Mouse (Mus musculus) heart, embryonic 14.5 days (tissue): ENCODE data around the gene Rnf157. TPM values are rescaled to one million over a fixed set of nuclear protein-coding genes. Genes with fewer than 3 reads are reported as not detected.

Experiments
- ATAC-seq: fragments of 200-750 bp; cut with Nextera tagmentation; 2 replicates; pipeline ENCODE4 v1.8.0; 2017; ENCODE audit warnings: low read depth, moderate TSS enrichment; ENCODE audit not compliant: insufficient number of reproducible peaks, insufficient read depth, low FRiP score
- H3K27ac ChIP-seq, 2 experiments: fragments of 200-500 bp in 1 of 2; fragments of 300-500 bp in 1 of 2; sonication (generic) in 1 of 2; replicated peaks in 1 of 2; 2 replicates each; pipeline ENCODE4 v1.5.1; 2012 to 2014; ENCODE audit warnings: low read depth in 2 of 2, low read length in 2 of 2, control low read depth in 1 of 2, mild to moderate bottlenecking in 1 of 2, mixed read lengths in 1 of 2; ENCODE audit not compliant: control insufficient read depth in 1 of 2, insufficient read depth in 1 of 2
- H3K27me3 ChIP-seq: fragments of 300-500 bp; sonication (generic); 2 replicates; pipeline ENCODE4 v1.6.1; 2014; ENCODE audit warnings: mild to moderate bottlenecking, low read length, control low read depth; ENCODE audit not compliant: control insufficient read depth, insufficient read depth
- H3K36me3 ChIP-seq: fragments of 300-500 bp; sonication (generic); 2 replicates; pipeline ENCODE4 v1.6.1; 2014; ENCODE audit warnings: mild to moderate bottlenecking, control low read depth, low read length, mixed read lengths; ENCODE audit not compliant: control insufficient read depth, insufficient read depth
- H3K4me1 ChIP-seq, 2 experiments: fragments of 200-500 bp in 1 of 2; fragments of 300-500 bp in 1 of 2; sonication (generic) in 1 of 2; 2 replicates each; pipeline ENCODE4 v1.6.1; 2012 to 2014; ENCODE audit warnings: low read length in 2 of 2, control low read depth in 1 of 2, mixed read lengths in 1 of 2; ENCODE audit not compliant: control insufficient read depth in 2 of 2, insufficient read depth in 2 of 2
- H3K4me2 ChIP-seq: fragments of 300-500 bp; sonication (generic); 2 replicates; pipeline ENCODE4 v1.6.1; 2014; ENCODE audit warnings: mild to moderate bottlenecking, low read length
- H3K4me3 ChIP-seq, 2 experiments: fragments of 200-500 bp in 1 of 2; fragments of 300-500 bp in 1 of 2; sonication (generic) in 1 of 2; 2 replicates each; pipeline ENCODE4 v1.5.1; 2012 to 2014; ENCODE audit warnings: low read length in 2 of 2, mild to moderate bottlenecking in 2 of 2, control low read depth in 1 of 2, low read depth in 1 of 2, moderate library complexity in 1 of 2; ENCODE audit not compliant: control insufficient read depth in 1 of 2, insufficient read depth in 1 of 2
- H3K9ac ChIP-seq: fragments of 300-500 bp; sonication (generic); 2 replicates; pipeline ENCODE4 v1.6.1; 2014; ENCODE audit warnings: mild to moderate bottlenecking, low read length
- H3K9me3 ChIP-seq: fragments of 300-500 bp; sonication (generic); 2 replicates; pipeline ENCODE4 v1.6.1; 2016; ENCODE audit warnings: low read length, control low read depth; ENCODE audit not compliant: control insufficient read depth
- WGBS: fragments of 180-500 bp; shearing (Covaris S2); extraction: QIAGEN DNeasy Blood & Tissue Kit; methylation state at CpG from one replicate; pipeline ENCODE4 v1.1.7; 2014; 5-methylcytosine and 5-hydroxymethylcytosine counted together
- polyA plus RNA-seq: library from polyadenylated mRNA; unstranded; fragments of >200 nt; fragmentation: Nextera tagmentation; extraction: Ambion mirVana; gene quantifications from 2 replicates; pipeline ENCODE4 v1.2.1, GENCODE M21; 2014

Gene Rnf157
- polyA plus RNA-seq, 1 experiment from 2014 or later = 8.4 TPM

DNA sequence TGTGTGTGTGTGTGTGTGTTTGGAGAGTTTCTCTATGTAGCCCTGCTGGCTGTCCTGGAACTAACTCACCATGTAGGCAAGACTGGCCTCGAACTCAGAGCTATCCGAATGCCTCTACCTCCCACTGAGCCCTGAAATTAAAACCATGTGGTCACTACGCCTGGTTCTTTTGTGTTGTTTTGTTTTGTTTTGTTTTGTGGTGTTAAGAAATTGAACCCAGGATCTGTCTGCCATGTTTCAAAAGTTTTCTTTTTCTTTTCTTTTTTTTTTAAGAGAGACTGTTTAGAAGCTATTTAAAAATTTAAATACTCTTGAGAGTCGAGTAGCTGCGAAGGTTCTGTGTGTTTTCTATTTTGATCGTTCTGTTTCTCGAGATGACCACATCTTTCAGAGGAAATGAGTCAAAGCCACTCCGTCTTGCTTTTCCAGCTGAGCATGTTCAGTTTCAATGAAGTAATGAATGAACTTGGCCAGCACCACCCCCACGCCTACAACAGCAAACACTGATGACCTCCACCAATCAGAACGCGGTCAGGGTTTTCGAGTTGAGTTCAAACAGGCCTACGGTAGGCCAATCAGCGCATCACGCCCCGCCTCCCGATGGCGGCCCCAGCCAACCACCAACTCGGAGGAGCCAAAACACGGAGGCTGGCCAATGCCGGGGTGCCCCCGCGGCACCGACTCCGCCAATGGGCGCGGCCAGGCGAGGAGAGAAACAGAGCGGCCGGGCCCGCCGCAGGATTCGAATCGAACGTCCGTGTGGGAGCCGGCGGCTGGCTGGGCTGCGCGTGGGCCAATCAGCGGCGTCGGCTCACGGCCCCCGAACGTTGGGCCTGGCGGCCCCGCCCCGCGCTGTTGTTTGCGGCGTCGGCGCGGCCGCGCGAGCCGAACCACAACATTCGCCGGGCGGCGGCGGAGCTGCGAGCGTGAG lies 20.8 kb upstream of the Rnf157 start, which contains the start of gene Ubald2:
Gene Ubald2, plus strand, starts transcription at position 739 of the 931 bp plus-strand sequence.
- 1% methylated on average over 66 of the region's 66 CpGs for WGBS
- peak within 1 kb of the TSS; percentile 90 to 96 for H3K4me3 ChIP-seq
- peak within 1 kb of the TSS; percentile 74 to 92 for H3K27ac ChIP-seq
- H3K36me3 ChIP-seq = peaks cover 23% of the 10 kb centered on the region
- H3K27me3 ChIP-seq = no peaks in the 10 kb centered on the region
- H3K9ac ChIP-seq = peak within 1 kb of the TSS; percentile 93
- peak within 1 kb of the TSS; percentile 76 for H3K4me2 ChIP-seq
- peak; percentile 95 for ATAC-seq
- no peaks in the 10 kb centered on the region for H3K9me3 ChIP-seq
- H3K4me1 ChIP-seq = peaks cover 29 to 43% of the 10 kb centered on the region in 2 experiments

DNA sequence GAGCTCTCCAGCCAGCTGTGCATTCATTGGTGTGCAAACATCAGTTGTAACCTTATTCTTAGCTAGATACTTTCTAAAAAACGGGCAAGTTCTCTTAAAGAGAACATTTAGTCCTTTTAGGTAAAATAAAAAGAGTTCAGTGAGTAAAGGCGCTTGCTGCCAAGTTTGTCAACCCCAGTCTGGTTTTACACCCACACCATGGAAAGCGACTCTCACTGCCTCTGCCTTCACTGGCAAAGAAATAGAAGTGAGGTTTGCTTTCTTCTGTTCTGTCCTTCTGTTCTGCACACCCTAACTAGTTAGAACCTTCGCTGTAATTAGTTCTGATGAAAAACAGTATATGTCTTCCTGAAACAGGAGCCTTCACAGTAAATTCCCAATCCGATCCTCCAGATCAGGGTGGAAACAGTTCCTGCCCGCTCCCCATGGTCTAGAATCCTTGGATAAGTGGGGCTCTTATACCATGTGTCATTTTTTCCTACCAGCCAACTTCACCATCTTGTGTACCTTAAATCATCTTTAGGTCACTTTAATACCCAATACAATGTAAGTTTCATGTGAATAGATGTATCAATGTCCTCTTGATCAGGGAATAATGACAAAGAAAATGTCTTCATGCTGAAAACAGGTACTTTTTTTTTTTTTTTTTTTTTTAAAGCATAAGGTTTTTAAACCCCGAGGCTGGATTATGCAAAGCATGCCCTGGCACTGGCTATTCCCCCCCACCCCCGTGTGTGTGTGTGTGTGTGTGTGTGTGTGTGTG lies 19.9 kb upstream of the Rnf157 start:
- H3K9ac ChIP-seq = no peak overlapping the region
- WGBS = 57% methylated on average over 8 of the region's 8 CpGs
- ATAC-seq = no peak

DNA sequence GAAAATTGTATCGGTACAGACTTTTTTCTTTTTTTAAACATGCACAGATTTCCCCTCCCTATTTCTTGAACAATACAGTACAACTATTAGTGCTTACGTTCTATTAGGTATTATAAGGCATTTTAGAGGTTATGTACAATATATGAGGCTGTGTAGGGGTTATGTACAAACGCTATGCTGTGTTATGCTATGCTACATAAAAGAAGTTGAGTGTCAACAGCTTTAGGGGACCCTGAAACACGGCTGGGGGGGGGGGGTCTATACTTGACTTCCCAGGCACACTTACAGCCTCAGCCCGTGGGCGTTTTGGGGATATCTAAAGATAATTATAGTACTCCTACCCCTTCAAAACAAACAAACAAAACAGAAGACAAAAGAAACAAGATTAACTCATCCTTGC lies 19.3 kb upstream of the Rnf157 start:
- H3K4me3 ChIP-seq = no peak overlapping the region
- H3K4me1 ChIP-seq = peaks cover 24 to 37% of the 10 kb centered on the region in 2 experiments
- no peak for ATAC-seq
- H3K27me3 ChIP-seq = no peaks in the 10 kb centered on the region
- 56% methylated on average over 6 of the region's 6 CpGs for WGBS
- no peak overlapping the region for H3K4me2 ChIP-seq
- H3K9ac ChIP-seq = no peak overlapping the region
- H3K36me3 ChIP-seq = peaks cover 16% of the 10 kb centered on the region
- H3K9me3 ChIP-seq = no peaks in the 10 kb centered on the region
- no peak overlapping the region for H3K27ac ChIP-seq

More for the DNA sequence above, 19.9 kb upstream of the Rnf157 start:
- peak overlapping the region in 1 of 2 experiments; percentile 52; a peak in 1 of 4 replicates for H3K27ac ChIP-seq
- H3K27me3 ChIP-seq = no peaks in the 10 kb centered on the region
- peak overlapping the region; percentile 76 for H3K4me2 ChIP-seq
- H3K36me3 ChIP-seq = peaks cover 22% of the 10 kb centered on the region
- no peak overlapping the region for H3K4me3 ChIP-seq
- H3K4me1 ChIP-seq = peaks cover 29 to 43% of the 10 kb centered on the region in 2 experiments
- H3K9me3 ChIP-seq = no peaks in the 10 kb centered on the region

DNA sequence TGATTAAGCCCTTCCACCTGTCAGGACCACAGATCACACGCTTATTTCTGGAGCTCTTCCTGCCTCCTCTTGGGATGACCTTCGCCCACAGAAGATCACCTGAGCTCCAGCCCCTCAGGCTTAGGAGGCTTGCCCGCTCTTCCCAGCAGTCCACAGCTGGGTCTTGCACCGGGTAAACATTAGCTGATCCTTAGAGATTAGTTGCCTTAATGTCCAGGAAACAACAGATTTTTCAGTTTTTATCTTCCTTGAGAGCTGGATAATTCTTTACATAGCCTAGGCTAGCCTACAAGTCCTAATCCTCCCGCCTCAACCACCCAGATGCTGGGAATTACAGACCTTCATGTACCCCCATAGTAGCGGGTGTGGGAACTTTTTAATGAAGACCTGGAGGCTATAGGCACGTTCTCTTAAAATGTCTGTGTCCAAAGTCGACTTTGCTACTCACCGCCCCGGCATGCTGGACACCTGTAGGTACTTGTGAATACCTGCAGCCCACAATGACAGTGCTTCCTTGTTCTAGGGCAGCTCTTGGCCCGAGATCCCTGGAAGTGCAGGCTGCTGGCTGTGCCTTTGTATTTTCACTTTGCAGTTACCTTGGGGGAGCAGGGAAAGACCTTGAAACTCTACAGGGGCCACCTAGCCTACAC lies 18.7 kb upstream of the Rnf157 start:
- Histone ChIP-seq H3K4me3 (no peak overlapping the region), H3K36me3 (peaks cover 10% of the 10 kb centered on the region), H3K4me1 (peaks cover 18 to 31% of the 10 kb centered on the region in 2 experiments), H3K27ac (no peak overlapping the region), H3K9me3 (no peaks in the 10 kb centered on the region), H3K9ac (peak overlapping the region; percentile 53; the same call in 1 of the 2 replicates), H3K27me3 (no peaks in the 10 kb centered on the region), H3K4me2 (peak overlapping the region; percentile 49)
- ATAC-seq = no peak
- 48% methylated on average over 11 of the region's 11 CpGs for WGBS

DNA sequence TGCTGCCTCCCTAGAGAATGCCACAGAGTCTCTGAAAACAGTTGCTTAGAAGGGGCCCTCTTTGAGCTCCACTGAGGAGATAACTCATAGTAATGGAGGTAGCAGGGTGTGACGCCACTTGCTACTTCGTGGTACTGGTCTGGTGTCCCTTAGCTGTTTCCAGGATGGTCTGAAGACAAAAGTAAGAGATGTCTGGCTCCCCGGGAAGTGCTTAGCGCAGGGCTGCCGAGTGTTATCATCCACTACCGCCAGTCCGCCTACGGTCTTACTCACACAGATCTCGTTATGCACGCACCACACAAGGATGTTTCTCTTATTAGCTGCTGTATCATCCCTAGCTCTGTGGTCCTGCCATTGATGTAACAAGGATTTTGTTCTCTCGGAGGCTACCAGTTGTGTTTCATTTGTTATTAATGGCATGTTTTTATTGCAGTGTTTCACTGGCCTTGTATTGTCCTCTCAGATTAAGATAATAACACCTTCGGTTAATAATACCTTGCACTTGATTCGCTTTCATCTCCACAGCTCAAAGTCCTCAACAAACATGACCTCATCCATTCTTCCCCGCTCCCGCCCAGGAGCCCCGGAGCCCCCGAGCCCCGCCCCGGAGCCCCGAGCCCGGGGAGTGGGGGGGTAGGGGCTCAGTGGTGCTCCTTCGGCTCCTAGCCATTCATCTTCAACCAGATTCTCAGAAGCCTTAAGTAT lies 18.0 kb upstream of the Rnf157 start:
- H3K36me3 ChIP-seq = peaks cover 3% of the 10 kb centered on the region
- peak overlapping the region; percentile 53; the same call in 1 of the 2 replicates for H3K9ac ChIP-seq
- peak overlapping the region; percentile 49 for H3K4me2 ChIP-seq
- 23% methylated on average over 22 of the region's 22 CpGs for WGBS
- no peak for ATAC-seq
- no peak overlapping the region for H3K4me3 ChIP-seq
- no peak overlapping the region for H3K27ac ChIP-seq
- H3K4me1 ChIP-seq = peaks cover 13 to 24% of the 10 kb centered on the region in 2 experiments
- no peaks in the 10 kb centered on the region for H3K9me3 ChIP-seq
- no peaks in the 10 kb centered on the region for H3K27me3 ChIP-seq

DNA sequence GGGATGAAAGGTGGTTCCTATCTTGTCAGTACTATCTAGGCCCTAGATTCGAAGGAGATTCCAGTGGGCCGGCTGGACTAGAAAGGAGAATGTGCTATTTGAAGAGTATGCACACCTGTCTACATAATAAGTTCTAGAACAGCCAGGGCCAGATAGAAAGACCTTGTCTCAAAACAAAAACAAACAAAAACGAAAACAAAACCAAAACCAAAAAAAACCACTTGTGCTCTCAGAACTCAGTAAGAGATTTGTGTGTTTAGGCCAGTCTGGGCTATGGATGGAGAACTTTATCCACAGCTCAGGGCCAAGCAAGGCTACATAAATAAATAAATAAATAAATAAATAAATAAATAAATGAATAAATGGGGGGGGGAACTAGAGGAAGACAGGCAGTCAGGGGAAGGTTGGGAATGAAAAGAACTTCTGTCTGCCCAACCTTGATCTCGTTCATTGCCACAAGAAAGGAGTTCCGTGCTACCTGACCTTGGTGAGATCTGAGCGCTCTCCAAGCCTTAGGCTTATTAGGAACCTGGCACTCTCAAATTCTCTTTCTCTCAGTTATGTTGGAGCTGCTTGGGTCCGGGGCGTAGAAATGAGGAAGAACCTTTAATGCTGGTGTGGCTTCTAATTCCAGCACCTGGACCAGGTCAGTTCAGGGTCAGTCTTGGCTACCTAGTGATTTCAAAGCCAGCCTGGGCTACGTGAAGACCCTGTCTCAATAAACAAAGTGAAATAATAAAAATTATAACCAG lies 17.2 kb upstream of the Rnf157 start:
- Histone ChIP-seq H3K36me3 (no peaks in the 10 kb centered on the region), H3K27me3 (no peaks in the 10 kb centered on the region), H3K9ac (no peak overlapping the region), H3K4me3 (no peak overlapping the region), H3K27ac (no peak overlapping the region), H3K4me2 (no peak overlapping the region), H3K9me3 (no peaks in the 10 kb centered on the region), H3K4me1 (peaks cover 11 to 17% of the 10 kb centered on the region in 2 experiments)
- WGBS = 80% methylated on average over 9 of the region's 9 CpGs
- ATAC-seq = no peak
